Mouse (Mus musculus) left cerebral cortex, postnatal 25 days (tissue): ENCODE measurements around the gene Gm37240. TPM values are rescaled to one million over a fixed set of nuclear protein-coding genes. Genes with fewer than 3 reads are reported as not detected.

ENCODE experiments used
- DNase-seq, 2 experiments: peaks; one replicate each; pipeline ENCODE4 v3.0.0; 2022; ENCODE audit warnings: low spot score in 2 of 2, mixed read lengths in 1 of 2
- intact Hi-C: fragments of 180-260 bp; cut with DNase I; formaldehyde crosslinking; loops from one replicate; pipeline ENCODE4 v1.15.1; 2025
- total RNA-seq, 2 experiments: library from RNA; stranded (reverse); gene quantifications; 2 replicates each; pipeline ENCODE4 v1.2.3; 2021

Gm37240 gene
- total RNA-seq, 2 experiments from 2014 or later: 0.69 to 2.2 TPM

- intact Hi-C loops: loop anchor here (2.0 to 5.0 kb wide), 2 partner anchors 217 to 420 kb away; no protein-coding TSS in a partner anchor
- DNase-seq: peak; percentile 28 to 34
Measured at GRCm38 (mm10) chr3:85707421-85707820, 179.9 kb downstream of the Gm37240 start.

- no peak for DNase-seq
- intact Hi-C loops: no loop called here
Measured at GRCm38 (mm10) chr3:85703141-85703882, 184.0 kb downstream of the Gm37240 start.

- DNase-seq: no peak
- intact Hi-C loops: no loop called here
Measured at GRCm38 (mm10) chr3:85698496-85698895, 188.8 kb downstream of the Gm37240 start.

- intact Hi-C loops: no loop called here
- no peak for DNase-seq
Measured at GRCm38 (mm10) chr3:85695056-85695455, 192.3 kb downstream of the Gm37240 start.

GRCm38 (mm10) chr3:85693013-85693412, 194.3 kb downstream of the Gm37240 start:
- intact Hi-C loops: no loop called here
- DNase-seq: no peak

GRCm38 (mm10) chr3:85691134-85691533, 196.2 kb downstream of the Gm37240 start:
- intact Hi-C loops: no loop called here
- no peak for DNase-seq

GRCm38 (mm10) chr3:85688341-85688740, 199.0 kb downstream of the Gm37240 start:
- intact Hi-C loops: no loop called here

GRCm38 (mm10) chr3:85685271-85685670, 202.0 kb downstream of the Gm37240 start:
- intact Hi-C loops: no loop called here
- DNase-seq: no peak

More at GRCm38 (mm10) chr3:85688341-85688740, 199.0 kb downstream of the Gm37240 start:
- DNase-seq: no peak

GRCm38 (mm10) chr3:85683618-85684017, 203.7 kb downstream of the Gm37240 start:
- DNase-seq: peak in 1 of 2 experiments; percentile 74
- intact Hi-C loops: no loop called here

- intact Hi-C loops: no loop called here
- no peak for DNase-seq
Measured at GRCm38 (mm10) chr3:85681136-85681535, 206.2 kb downstream of the Gm37240 start.

- DNase-seq: no peak
- intact Hi-C loops: no loop called here
Measured at GRCm38 (mm10) chr3:85679960-85680359, 207.4 kb downstream of the Gm37240 start.

GRCm38 (mm10) chr3:85679312-85679933, 207.9 kb downstream of the Gm37240 start:
- intact Hi-C loops: no loop called here
- no peak for DNase-seq

GRCm38 (mm10) chr3:85677952-85678351, 209.4 kb downstream of the Gm37240 start:
- intact Hi-C loops: no loop called here
- no peak for DNase-seq

- intact Hi-C loops: no loop called here
- peak in 1 of 2 experiments; percentile 63 for DNase-seq
Measured at GRCm38 (mm10) chr3:85677133-85677532, 210.2 kb downstream of the Gm37240 start.

GRCm38 (mm10) chr3:85669844-85670243, 217.5 kb downstream of the Gm37240 start:
- no peak for DNase-seq
- intact Hi-C loops: loop anchor here (10.0 kb wide), 2 partner anchors 645 to 735 kb away; no protein-coding TSS in a partner anchor

- intact Hi-C loops: loop anchor here (10.0 kb wide), 2 partner anchors 643 to 733 kb away; no protein-coding TSS in a partner anchor
- peak in 1 of 2 experiments; percentile 66 for DNase-seq
Measured at GRCm38 (mm10) chr3:85667683-85668082, 219.6 kb downstream of the Gm37240 start.

GRCm38 (mm10) chr3:85666736-85667135, 220.6 kb downstream of the Gm37240 start:
- intact Hi-C loops: loop anchor here (10.0 kb wide), 2 partner anchors 642 to 732 kb away; no protein-coding TSS in a partner anchor

GRCm38 (mm10) chr3:85666166-85666565, 221.2 kb downstream of the Gm37240 start:
- no peak for DNase-seq
- intact Hi-C loops: loop anchor here (10.0 kb wide), 2 partner anchors 641 to 731 kb away; no protein-coding TSS in a partner anchor

More at GRCm38 (mm10) chr3:85666736-85667135, 220.6 kb downstream of the Gm37240 start:
- no peak for DNase-seq

- DNase-seq: peak; percentile 60 to 94
- intact Hi-C loops: loop anchor here (5.0 to 10.0 kb wide), 5 partner anchors 72 to 730 kb away; partner anchors contain the start of gene Gatb
Measured at GRCm38 (mm10) chr3:85664591-85665171, 222.6 kb downstream of the Gm37240 start.

GRCm38 (mm10) chr3:85663826-85664225, 223.5 kb downstream of the Gm37240 start:
- DNase-seq: no peak
- intact Hi-C loops: loop anchor here (5.0 to 10.0 kb wide), 5 partner anchors 72 to 729 kb away; partner anchors contain the start of gene Gatb
